Mouse (Mus musculus) layer of hippocampus, adult 9-10 months (tissue): ENCODE results near the gene Acly.
"Not testable (repeated sequence)": the region's sequence is repeated elsewhere in the genome, so short reads cannot be mapped to it uniquely, and the experiment has no call there.

Experiments
- DNase-seq: peaks from one replicate; pipeline ENCODE4 v3.0.0; 2022; ENCODE audit warnings: low spot score

Gene Acly

GRCm38 (mm10) chr11:100545746-100546085, 17.9 kb upstream of the Acly start:
- no peak for DNase-seq

- peak; percentile 62 for DNase-seq
These were observed 17.3 kb upstream of the Acly start, which contains the start of gene Ttc25 for GRCm38 (mm10) chr11:100544832-100545745. Ttc25 (plus strand) TSS chr11:100545607.

GRCm38 (mm10) chr11:100541577-100541976, 13.8 kb upstream of the Acly start:
- no peak for DNase-seq

DNA sequence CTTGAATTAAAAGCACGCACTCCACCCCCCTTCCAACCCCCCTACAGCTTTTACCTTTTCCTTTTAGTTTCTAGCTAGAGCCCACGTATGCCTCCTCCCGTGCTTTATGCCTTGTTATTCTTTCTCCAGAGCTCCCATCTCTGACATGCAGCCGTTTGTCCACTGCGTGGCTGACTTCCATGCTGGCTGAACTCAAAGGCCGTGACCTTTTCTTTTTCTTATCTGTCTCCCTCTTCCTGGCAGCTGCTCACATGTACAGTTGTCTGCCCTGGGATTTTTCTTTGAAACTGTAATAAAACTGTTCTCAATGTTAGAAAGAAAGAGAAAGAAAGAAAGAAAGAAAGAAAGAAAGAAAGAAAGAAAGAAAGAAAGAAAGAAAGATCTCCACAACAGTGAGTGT, 13.2 kb upstream of the Acly start:
- no peak for DNase-seq

DNA sequence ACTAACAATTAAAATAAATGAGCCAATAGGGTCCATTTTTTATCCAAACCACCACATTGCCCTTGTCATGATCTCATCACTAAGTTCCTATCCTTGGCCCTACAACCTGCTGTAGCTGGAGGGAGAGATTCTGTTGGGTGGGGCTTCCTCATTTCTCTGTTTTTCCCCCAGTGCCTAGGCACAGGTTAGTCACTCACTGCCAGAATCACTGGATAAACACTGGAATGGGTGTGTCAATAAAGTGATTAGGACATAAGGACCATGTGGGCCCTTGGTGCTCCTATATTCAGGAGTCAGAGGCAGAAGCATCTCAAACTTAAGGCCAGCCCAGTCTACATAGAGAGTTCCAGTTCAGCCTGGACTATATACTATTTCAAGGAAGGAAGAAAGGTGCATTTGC, 8.7 kb upstream of the Acly start:
- no peak for DNase-seq

- DNase-seq = no peak
These were observed 8.2 kb upstream of the Acly start for GRCm38 (mm10) chr11:100535996-100536395.

- not testable (repeated sequence) for DNase-seq
These were observed 7.0 kb upstream of the Acly start for GRCm38 (mm10) chr11:100534821-100535220.

GRCm38 (mm10) chr11:100534411-100534810, 6.6 kb upstream of the Acly start:
- not testable (repeated sequence) for DNase-seq

DNA sequence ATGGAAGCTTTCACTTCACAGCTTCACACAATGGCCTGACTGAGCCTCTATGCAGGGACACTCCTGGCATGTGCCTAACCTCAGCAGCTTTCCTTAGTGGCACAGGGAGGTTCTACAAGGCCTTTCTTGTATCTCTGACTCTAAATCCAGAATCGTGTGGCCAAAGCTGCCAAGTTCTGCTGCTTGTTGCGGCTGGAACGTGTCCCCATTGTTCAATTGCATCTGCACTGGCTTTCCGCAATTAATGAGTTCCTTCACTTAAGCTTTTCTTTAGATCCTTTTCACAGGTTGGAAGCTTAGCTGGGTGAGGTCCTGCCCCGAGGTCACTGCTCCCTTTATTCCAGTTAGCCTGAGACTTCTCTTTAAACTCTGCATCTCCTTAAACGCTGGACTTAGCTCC, 6.1 kb upstream of the Acly start:
- no peak for DNase-seq

DNA sequence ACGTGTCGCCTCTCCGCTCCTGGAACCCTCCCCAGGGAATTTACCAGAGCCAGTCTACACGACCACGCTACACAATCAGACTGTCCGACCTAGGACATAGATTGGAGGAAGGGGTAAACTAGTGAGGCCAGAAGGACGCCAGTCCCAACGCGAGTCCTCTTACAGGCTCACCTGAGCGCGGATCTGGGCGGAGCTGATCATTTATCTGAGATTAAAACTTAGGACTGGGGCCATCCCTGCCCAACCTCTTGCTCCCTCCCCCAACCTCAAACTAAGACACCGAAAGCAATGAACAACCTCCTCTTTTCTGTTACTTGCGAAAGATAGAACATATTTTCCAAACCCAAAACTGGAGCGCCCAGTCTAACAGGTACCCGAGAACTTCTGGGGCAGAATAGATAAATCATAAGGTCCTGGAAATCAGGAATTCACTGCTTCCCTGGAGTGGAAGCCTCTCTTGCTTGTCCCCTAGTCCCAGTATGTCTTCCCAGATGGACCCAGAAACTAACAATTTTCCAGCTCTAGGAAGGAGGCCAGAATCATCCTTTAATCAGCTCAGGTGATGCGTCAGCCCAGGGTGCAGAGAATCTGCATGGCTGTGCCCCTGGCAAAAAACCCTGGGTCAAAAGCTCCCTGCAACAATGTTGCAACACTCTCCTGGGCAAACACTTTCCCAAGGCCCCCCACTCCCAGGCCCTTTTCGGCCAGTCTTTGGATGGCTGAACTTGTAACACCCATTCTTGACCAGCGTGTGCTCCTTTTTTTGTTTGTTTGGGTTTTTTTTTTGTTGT, 770 bp upstream of the Acly start:
- no peak for DNase-seq

GRCm38 (mm10) chr11:100527066-100527457, 738 bp downstream of the Acly start:
- peak; percentile 21 for DNase-seq

- no peak for DNase-seq
These were observed 1.6 kb downstream of the Acly start for GRCm38 (mm10) chr11:100526052-100526816.

- no peak for DNase-seq
These were observed 2.7 kb downstream of the Acly start for GRCm38 (mm10) chr11:100524987-100525630.

- no peak for DNase-seq
These were observed 3.4 kb downstream of the Acly start for GRCm38 (mm10) chr11:100524358-100524757.

GRCm38 (mm10) chr11:100520838-100521237, 7.0 kb downstream of the Acly start:
- no peak for DNase-seq

DNA sequence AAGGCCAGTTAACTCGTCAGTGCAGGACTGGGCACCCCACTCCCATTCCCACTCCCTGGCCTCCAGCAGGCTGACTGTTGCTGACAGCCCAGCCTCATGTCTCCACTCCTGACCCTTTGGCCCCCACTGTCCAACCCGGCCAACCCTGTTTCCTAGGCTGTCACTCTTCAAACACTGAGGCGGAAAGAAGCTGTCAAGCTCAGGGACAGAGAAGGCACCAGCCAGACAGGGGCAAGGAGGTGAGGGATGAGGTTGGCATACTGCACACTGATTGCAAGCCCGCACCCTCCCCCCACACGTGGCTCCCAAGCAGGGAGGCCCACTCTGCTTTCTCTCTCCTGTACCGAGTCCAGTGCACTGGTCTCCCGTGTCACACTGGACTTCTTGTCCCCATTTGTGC, 8.6 kb downstream of the Acly start:
- no peak for DNase-seq

DNA sequence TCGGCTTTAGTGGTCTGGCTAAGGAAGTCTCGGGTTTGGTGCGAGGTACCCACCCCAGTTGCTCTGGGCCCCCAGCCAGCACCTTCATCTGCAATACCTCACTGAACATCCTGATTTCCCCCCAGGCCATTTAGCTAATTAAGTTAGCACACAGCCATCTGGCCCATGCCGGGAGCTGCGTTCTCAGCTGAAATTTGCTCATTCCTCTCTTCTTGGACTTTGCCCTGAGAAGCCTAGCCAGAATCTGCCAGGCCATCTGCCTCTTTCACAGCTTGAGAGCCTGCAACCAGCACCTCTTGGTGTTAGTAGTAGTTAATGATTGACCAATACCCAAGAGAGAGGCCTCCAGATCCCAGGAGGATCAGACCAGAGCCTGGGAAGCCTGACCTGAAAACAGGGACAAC, 9.6 kb downstream of the Acly start:
- DNase-seq = no peak

DNA sequence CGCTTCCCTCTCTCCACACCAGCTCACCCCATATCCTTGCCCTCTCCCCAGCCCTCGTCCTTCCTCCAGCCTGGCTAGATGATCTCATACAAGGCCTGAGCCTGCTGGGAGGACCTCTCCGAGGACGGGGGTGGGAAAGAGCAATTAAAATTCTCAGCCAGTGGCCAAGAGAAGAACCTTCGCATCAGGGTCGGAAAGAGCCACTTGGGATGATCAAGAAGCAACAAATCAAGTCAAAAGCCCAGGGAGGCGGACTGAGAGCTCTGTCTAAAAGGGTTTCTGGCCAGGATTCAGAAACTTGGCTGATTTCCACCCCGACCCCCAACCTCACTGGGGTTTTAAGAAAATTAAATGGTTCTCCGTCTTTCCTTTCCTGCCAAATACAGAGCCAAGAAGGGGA, 11.5 kb downstream of the Acly start:
- DNase-seq = no peak

DNA sequence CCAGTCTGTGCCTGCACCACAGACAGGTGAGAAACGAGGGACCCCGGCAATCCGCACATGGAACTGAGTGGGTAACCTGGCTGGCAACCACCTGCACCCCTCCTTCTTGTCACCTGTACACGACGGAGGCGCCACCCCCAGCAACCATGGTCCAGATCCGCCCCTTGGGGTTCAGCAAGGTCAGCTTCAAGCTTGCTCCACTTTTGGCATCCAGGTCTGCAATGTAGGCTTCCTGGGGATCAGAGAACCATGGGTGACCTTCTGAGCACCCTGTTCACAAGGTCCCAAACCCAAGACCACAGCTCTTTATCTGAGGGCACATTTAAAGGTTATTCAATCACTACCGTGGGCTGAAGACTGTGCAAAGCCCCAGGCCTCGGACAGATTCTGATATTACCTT, 12.0 kb downstream of the Acly start:
- DNase-seq = no peak

- DNase-seq = no peak
These were observed 12.7 kb downstream of the Acly start for GRCm38 (mm10) chr11:100515061-100515460.

DNA sequence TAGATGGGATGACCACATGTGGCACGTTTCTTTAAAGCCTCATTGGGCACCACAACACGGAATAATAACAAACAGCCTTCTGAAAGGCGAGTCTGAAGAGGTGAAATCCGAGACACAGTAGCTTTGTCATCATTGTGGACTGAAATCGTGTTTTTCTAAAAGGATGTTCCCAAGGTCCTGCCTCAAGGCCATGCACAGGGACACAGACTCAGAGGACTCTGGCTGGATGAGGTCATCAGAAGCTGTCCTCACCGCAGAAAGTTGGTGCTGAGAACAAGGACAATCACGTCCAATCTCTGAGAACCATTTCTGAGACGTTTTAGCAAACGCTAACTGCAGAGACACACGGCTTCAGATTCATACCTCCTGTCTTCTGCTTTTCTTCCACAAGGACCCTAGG, 14.1 kb downstream of the Acly start:
- no peak for DNase-seq

GRCm38 (mm10) chr11:100512384-100512783, 15.4 kb downstream of the Acly start:
- DNase-seq = peak; percentile 31
